Mouse (Mus musculus): Measurements from ENCODE around the gene Mast4. TPM values are rescaled to one million over a fixed set of nuclear protein-coding genes. Genes with fewer than 3 reads are reported as not detected.

Gene Mast4
- polyA plus RNA-seq, 1 experiment from 2014 or later = 10.1 TPM

- DNase-seq (ENCODE audit: low spot score) (no peak), ATAC-seq (replicated peaks; ENCODE audit: low FRiP score) (no peak)
- Histone ChIP-seq H3K27me3 (replicated peaks; ENCODE audit: control insufficient read depth, insufficient read depth, low read length) (no peaks in the 10 kb centered on the region), H3K27ac (ENCODE audit: low read depth, low read length) (no peak overlapping the region), H3K4me2 (no peak overlapping the region), H3K4me1 (replicated peaks; ENCODE audit: control insufficient read depth, insufficient read depth, low read length) (no peaks in the 10 kb centered on the region), H3K9me3 (ENCODE audit: control insufficient read depth, low read length) (no peaks in the 10 kb centered on the region), H3K36me3 (ENCODE audit: control insufficient read depth, insufficient read depth, low read length) (no peaks in the 10 kb centered on the region), H3K4me3 (ENCODE audit: low read depth, low read length) (no peak overlapping the region), H3K9ac (ENCODE audit: low read depth, low read length) (no peak overlapping the region)
- WGBS = 77% methylated on average over 2 of the region's 2 CpGs
These were observed 32.2 kb downstream of the Mast4 start for GRCm38 (mm10) chr13:103302077-103302476.

GRCm38 (mm10) chr13:103294424-103294823 lies 39.9 kb downstream of the Mast4 start:
- Histone ChIP-seq H3K4me1 (replicated peaks; ENCODE audit: control insufficient read depth, insufficient read depth, low read length) (no peaks in the 10 kb centered on the region), H3K27ac (ENCODE audit: low read depth, low read length) (no peak overlapping the region), H3K4me2 (no peak overlapping the region), H3K9ac (ENCODE audit: low read depth, low read length) (no peak overlapping the region), H3K27me3 (replicated peaks; ENCODE audit: control insufficient read depth, insufficient read depth, low read length) (no peaks in the 10 kb centered on the region), H3K36me3 (ENCODE audit: control insufficient read depth, insufficient read depth, low read length) (no peaks in the 10 kb centered on the region), H3K4me3 (ENCODE audit: low read depth, low read length) (no peak overlapping the region), H3K9me3 (ENCODE audit: control insufficient read depth, low read length) (no peaks in the 10 kb centered on the region)
- WGBS = 83% methylated on average over 13 of the region's 13 CpGs
- ATAC-seq (replicated peaks; ENCODE audit: low FRiP score) (no peak), DNase-seq (ENCODE audit: low spot score) (no peak)

- Histone ChIP-seq H3K9ac (ENCODE audit: low read depth, low read length) (no peak overlapping the region), H3K36me3 (ENCODE audit: control insufficient read depth, insufficient read depth, low read length) (no peaks in the 10 kb centered on the region), H3K4me2 (no peak overlapping the region), H3K4me3 (ENCODE audit: low read depth, low read length) (no peak overlapping the region), H3K27me3 (replicated peaks; ENCODE audit: control insufficient read depth, insufficient read depth, low read length) (no peaks in the 10 kb centered on the region), H3K4me1 (replicated peaks; ENCODE audit: control insufficient read depth, insufficient read depth, low read length) (no peaks in the 10 kb centered on the region), H3K27ac (ENCODE audit: low read depth, low read length) (no peak overlapping the region), H3K9me3 (ENCODE audit: control insufficient read depth, low read length) (no peaks in the 10 kb centered on the region)
- ATAC-seq (replicated peaks; ENCODE audit: low FRiP score) (no peak), DNase-seq (ENCODE audit: low spot score) (no peak)
- 72% methylated on average over 1 of the region's 1 CpGs for WGBS
These were observed 41.2 kb downstream of the Mast4 start for GRCm38 (mm10) chr13:103293121-103293520.

GRCm38 (mm10) chr13:103291098-103291497 lies 43.2 kb downstream of the Mast4 start:
- no peaks in the 10 kb centered on the region for H3K36me3 ChIP-seq (ENCODE audit: control insufficient read depth, insufficient read depth, low read length)
- no peak for ATAC-seq (replicated peaks; ENCODE audit: low FRiP score)
- DNase-seq (ENCODE audit: low spot score) = no peak
- no peaks in the 10 kb centered on the region for H3K9me3 ChIP-seq (ENCODE audit: control insufficient read depth, low read length)
- WGBS = 90% methylated on average over 4 of the region's 4 CpGs
- no peaks in the 10 kb centered on the region for H3K27me3 ChIP-seq (replicated peaks; ENCODE audit: control insufficient read depth, insufficient read depth, low read length)
- no peak overlapping the region for H3K27ac ChIP-seq (ENCODE audit: low read depth, low read length)
- H3K4me2 ChIP-seq = no peak overlapping the region
- no peak overlapping the region for H3K4me3 ChIP-seq (ENCODE audit: low read depth, low read length)
- no peaks in the 10 kb centered on the region for H3K4me1 ChIP-seq (replicated peaks; ENCODE audit: control insufficient read depth, insufficient read depth, low read length)
- H3K9ac ChIP-seq (ENCODE audit: low read depth, low read length) = no peak overlapping the region

- Histone ChIP-seq H3K9ac (ENCODE audit: low read depth, low read length) (no peak overlapping the region), H3K36me3 (ENCODE audit: control insufficient read depth, insufficient read depth, low read length) (no peaks in the 10 kb centered on the region), H3K4me3 (ENCODE audit: low read depth, low read length) (no peak overlapping the region), H3K27ac (ENCODE audit: low read depth, low read length) (no peak overlapping the region), H3K4me1 (replicated peaks; ENCODE audit: control insufficient read depth, insufficient read depth, low read length) (no peaks in the 10 kb centered on the region), H3K27me3 (replicated peaks; ENCODE audit: control insufficient read depth, insufficient read depth, low read length) (no peaks in the 10 kb centered on the region), H3K4me2 (no peak overlapping the region), H3K9me3 (ENCODE audit: control insufficient read depth, low read length) (no peaks in the 10 kb centered on the region)
- 81% methylated on average over 5 of the region's 5 CpGs for WGBS
- no peak for DNase-seq (ENCODE audit: low spot score)
- no peak for ATAC-seq (replicated peaks; ENCODE audit: low FRiP score)
These were observed 48.5 kb downstream of the Mast4 start for GRCm38 (mm10) chr13:103285821-103286220.

- H3K4me1 ChIP-seq (replicated peaks; ENCODE audit: control insufficient read depth, insufficient read depth, low read length) = no peaks in the 10 kb centered on the region
These were observed 49.3 kb downstream of the Mast4 start for GRCm38 (mm10) chr13:103285036-103285435.

GRCm38 (mm10) chr13:103270856-103271391 lies 63.4 kb downstream of the Mast4 start:
- H3K9ac ChIP-seq (ENCODE audit: low read depth, low read length) = no peak overlapping the region
- H3K36me3 ChIP-seq (ENCODE audit: control insufficient read depth, insufficient read depth, low read length) = no peaks in the 10 kb centered on the region
- WGBS = 69% methylated on average over 9 of the region's 9 CpGs
- ATAC-seq (replicated peaks; ENCODE audit: low FRiP score) (no peak), DNase-seq (ENCODE audit: low spot score) (no peak)
- H3K27me3 ChIP-seq (replicated peaks; ENCODE audit: control insufficient read depth, insufficient read depth, low read length) = no peaks in the 10 kb centered on the region
- H3K27ac ChIP-seq (ENCODE audit: low read depth, low read length) = no peak overlapping the region
- no peak overlapping the region for H3K4me2 ChIP-seq
- H3K4me1 ChIP-seq (replicated peaks; ENCODE audit: control insufficient read depth, insufficient read depth, low read length) = no peaks in the 10 kb centered on the region
- no peaks in the 10 kb centered on the region for H3K9me3 ChIP-seq (ENCODE audit: control insufficient read depth, low read length)
- no peak overlapping the region for H3K4me3 ChIP-seq (ENCODE audit: low read depth, low read length)

More at GRCm38 (mm10) chr13:103285036-103285435, 49.3 kb downstream of the Mast4 start:
- Histone ChIP-seq H3K4me3 (ENCODE audit: low read depth, low read length) (no peak overlapping the region), H3K9me3 (ENCODE audit: control insufficient read depth, low read length) (no peaks in the 10 kb centered on the region), H3K27me3 (replicated peaks; ENCODE audit: control insufficient read depth, insufficient read depth, low read length) (no peaks in the 10 kb centered on the region), H3K36me3 (ENCODE audit: control insufficient read depth, insufficient read depth, low read length) (no peaks in the 10 kb centered on the region), H3K27ac (ENCODE audit: low read depth, low read length) (no peak overlapping the region), H3K9ac (ENCODE audit: low read depth, low read length) (no peak overlapping the region), H3K4me2 (no peak overlapping the region)
- ATAC-seq (replicated peaks; ENCODE audit: low FRiP score) = no peak
- DNase-seq (ENCODE audit: low spot score) = no peak
- 83% methylated on average over 7 of the region's 7 CpGs for WGBS

GRCm38 (mm10) chr13:103262707-103263106 lies 71.6 kb downstream of the Mast4 start:
- DNase-seq (ENCODE audit: low spot score) = no peak
- 75% methylated on average over 3 of the region's 3 CpGs for WGBS
- no peak for ATAC-seq (replicated peaks; ENCODE audit: low FRiP score)

GRCm38 (mm10) chr13:103262061-103262460 lies 72.2 kb downstream of the Mast4 start:
- H3K27ac ChIP-seq (ENCODE audit: low read depth, low read length) = no peak overlapping the region
- no peak for ATAC-seq (replicated peaks; ENCODE audit: low FRiP score)
- H3K4me2 ChIP-seq = no peak overlapping the region
- no peaks in the 10 kb centered on the region for H3K36me3 ChIP-seq (ENCODE audit: control insufficient read depth, insufficient read depth, low read length)
- DNase-seq (ENCODE audit: low spot score) = no peak
- H3K27me3 ChIP-seq (replicated peaks; ENCODE audit: control insufficient read depth, insufficient read depth, low read length) = no peaks in the 10 kb centered on the region
- no peaks in the 10 kb centered on the region for H3K4me1 ChIP-seq (replicated peaks; ENCODE audit: control insufficient read depth, insufficient read depth, low read length)
- H3K9ac ChIP-seq (ENCODE audit: low read depth, low read length) = no peak overlapping the region
- no peaks in the 10 kb centered on the region for H3K9me3 ChIP-seq (ENCODE audit: control insufficient read depth, low read length)
- no peak overlapping the region for H3K4me3 ChIP-seq (ENCODE audit: low read depth, low read length)
- 81% methylated on average over 3 of the region's 3 CpGs for WGBS

More at GRCm38 (mm10) chr13:103262707-103263106, 71.6 kb downstream of the Mast4 start:
- H3K4me2 ChIP-seq = no peak overlapping the region
- no peaks in the 10 kb centered on the region for H3K4me1 ChIP-seq (replicated peaks; ENCODE audit: control insufficient read depth, insufficient read depth, low read length)
- no peaks in the 10 kb centered on the region for H3K27me3 ChIP-seq (replicated peaks; ENCODE audit: control insufficient read depth, insufficient read depth, low read length)
- H3K9ac ChIP-seq (ENCODE audit: low read depth, low read length) = no peak overlapping the region
- no peak overlapping the region for H3K4me3 ChIP-seq (ENCODE audit: low read depth, low read length)
- no peaks in the 10 kb centered on the region for H3K9me3 ChIP-seq (ENCODE audit: control insufficient read depth, low read length)
- H3K36me3 ChIP-seq (ENCODE audit: control insufficient read depth, insufficient read depth, low read length) = no peaks in the 10 kb centered on the region
- no peak overlapping the region for H3K27ac ChIP-seq (ENCODE audit: low read depth, low read length)

Data from liver, embryonic 11.5 days (tissue).